Mouse (Mus musculus) C2C12 (cell line): ENCODE results near the gene Cyp1a2. TPM values are rescaled to one million over a fixed set of nuclear protein-coding genes. Genes with fewer than 3 reads are reported as not detected.

ENCODE experiments used
- H3K27me3 ChIP-seq: one replicate; pipeline ENCODE4 v1.6.1; 2011; ENCODE audit not compliant: control insufficient read depth, insufficient read depth, insufficient read length
- H3K36me3 ChIP-seq: one replicate; pipeline ENCODE4 v1.6.1; 2011; ENCODE audit not compliant: control insufficient read depth, insufficient read depth
- H3K4me3 ChIP-seq: one replicate; pipeline ENCODE4 v1.5.1; 2011; ENCODE audit warnings: mild to moderate bottlenecking, control low read depth; ENCODE audit not compliant: poor library complexity, insufficient read depth, severe bottlenecking
- H3K79me2 ChIP-seq: one replicate; pipeline ENCODE4 v1.6.1; 2011; ENCODE audit not compliant: control insufficient read depth, insufficient read depth
- H3K79me3 ChIP-seq: one replicate; pipeline ENCODE4 v1.6.1; 2011; ENCODE audit warnings: low read depth, control low read depth
- H3ac ChIP-seq: one replicate; pipeline ENCODE3; 2011; ENCODE audit warnings: low read depth; ENCODE audit not compliant: control insufficient read depth, insufficient read length
- CEBPB ChIP-seq: IDR thresholded peaks from one replicate; pipeline ENCODE4 v1.6.1; 2011; ENCODE audit warnings: low read depth, mild to moderate bottlenecking, control low read depth, moderate library complexity
- CTCF ChIP-seq: IDR thresholded peaks from one replicate; pipeline ENCODE4 v1.5.1; 2011; ENCODE audit not compliant: control insufficient read depth, insufficient read depth, insufficient read length
- FOSL1 ChIP-seq: IDR thresholded peaks from one replicate; pipeline ENCODE4 v1.8.0; 2011; ENCODE audit warnings: mild to moderate bottlenecking, low read length; ENCODE audit not compliant: poor library complexity, insufficient read depth, severe bottlenecking
- MAX ChIP-seq: IDR thresholded peaks from one replicate; pipeline ENCODE4 v1.6.1; 2011; ENCODE audit warnings: mild to moderate bottlenecking, control low read depth
- MYOD1 ChIP-seq: IDR thresholded peaks from one replicate; pipeline ENCODE4 v1.6.1; 2011; ENCODE audit warnings: low read depth; ENCODE audit not compliant: control insufficient read depth, insufficient read length
- MYOG ChIP-seq: IDR thresholded peaks from one replicate; pipeline ENCODE4 v1.6.1; 2011; ENCODE audit not compliant: control insufficient read depth, insufficient read length; ENCODE audit errors: extremely low read depth
- USF1 ChIP-seq: IDR thresholded peaks from one replicate; pipeline ENCODE4 v1.6.1; 2011; ENCODE audit warnings: low read depth, mild to moderate bottlenecking, control low read depth, moderate library complexity
- polyA plus RNA-seq: library from polyadenylated mRNA; unstranded; fragments of >200 nt; fragmentation: generic; extraction: Trizol; gene quantifications from one replicate; pipeline ENCODE4 v1.2.1, GENCODE M21; 2012; ENCODE audit warnings: missing spikeins

Cyp1a2 gene
- polyA plus RNA-seq, 1 experiment, result not detected

- H3K27me3 ChIP-seq, result no peaks in the 10 kb centered on the region
- H3K79me2 ChIP-seq, result peaks cover 1% of the 10 kb centered on the region
- H3ac ChIP-seq, result no peak overlapping the region
- no peaks in the 10 kb centered on the region for H3K36me3 ChIP-seq
- no peak overlapping the region for H3K4me3 ChIP-seq
- no peaks in the 10 kb centered on the region for H3K79me3 ChIP-seq
- no peak for TF ChIP-seq MYOD1
- TF ChIP-seq MYOG, result no peak
- TF ChIP-seq USF1, result no peak
- TF ChIP-seq CEBPB, result no peak
- no peak for TF ChIP-seq FOSL1
- no peak for TF ChIP-seq CTCF
- no peak for TF ChIP-seq MAX
These were observed 33.2 kb downstream of the Cyp1a2 start for GRCm38 (mm10) chr9:57650130-57650785.

- no peaks in the 10 kb centered on the region for H3K27me3 ChIP-seq
- H3K79me2 ChIP-seq, result peaks cover 29% of the 10 kb centered on the region
- TF ChIP-seq MYOD1, result no peak
- TF ChIP-seq MAX, result no peak
- no peak for TF ChIP-seq MYOG
- no peak for TF ChIP-seq CEBPB
- no peak for TF ChIP-seq USF1
- TF ChIP-seq CTCF, result no peak
- TF ChIP-seq FOSL1, result no peak
These were observed 36.0 kb downstream of the Cyp1a2 start for GRCm38 (mm10) chr9:57647286-57648108.

GRCm38 (mm10) chr9:57646551-57647103 is 36.9 kb downstream of the Cyp1a2 start:
- no peak for TF ChIP-seq MYOG
- TF ChIP-seq FOSL1, result no peak
- TF ChIP-seq MYOD1, result no peak
- TF ChIP-seq USF1, result no peak
- no peak for TF ChIP-seq CTCF
- no peak for TF ChIP-seq CEBPB
- TF ChIP-seq MAX, result no peak
- Histone ChIP-seq H3K27me3 (no peaks in the 10 kb centered on the region), H3K4me3 (no peak overlapping the region)

More at GRCm38 (mm10) chr9:57647286-57648108, 36.0 kb downstream of the Cyp1a2 start:
- Histone ChIP-seq H3ac (no peak overlapping the region), H3K4me3 (no peak overlapping the region), H3K79me3 (peaks cover 25% of the 10 kb centered on the region), H3K36me3 (no peaks in the 10 kb centered on the region)

GRCm38 (mm10) chr9:57644944-57645893 is 38.3 kb downstream of the Cyp1a2 start:
- H3K79me3 ChIP-seq, result peaks cover 43% of the 10 kb centered on the region
- H3K79me2 ChIP-seq, result peaks cover 52% of the 10 kb centered on the region
- H3K4me3 ChIP-seq, result peak overlapping the region; percentile 79
- TF ChIP-seq CEBPB (no peak), MYOG (no peak), MAX (peak; percentile 71), CTCF (peak; percentile 99), FOSL1 (no peak), USF1 (no peak), MYOD1 (no peak)
- no peaks in the 10 kb centered on the region for H3K27me3 ChIP-seq
- H3K36me3 ChIP-seq, result peaks cover 7% of the 10 kb centered on the region
- peak overlapping the region; percentile 98 for H3ac ChIP-seq

More at GRCm38 (mm10) chr9:57646551-57647103, 36.9 kb downstream of the Cyp1a2 start:
- peaks cover 5% of the 10 kb centered on the region for H3K36me3 ChIP-seq
- H3K79me2 ChIP-seq, result peaks cover 37% of the 10 kb centered on the region
- no peak overlapping the region for H3ac ChIP-seq
- H3K79me3 ChIP-seq, result peaks cover 33% of the 10 kb centered on the region

- peak overlapping the region; percentile 98 for H3ac ChIP-seq
- H3K36me3 ChIP-seq, result peaks cover 7% of the 10 kb centered on the region
- H3K4me3 ChIP-seq, result peak overlapping the region; percentile 79
- H3K79me3 ChIP-seq, result peaks cover 50% of the 10 kb centered on the region
- TF ChIP-seq MYOG (no peak), FOSL1 (no peak), CTCF (no peak), MAX (no peak), CEBPB (no peak), MYOD1 (no peak), USF1 (no peak)
- no peaks in the 10 kb centered on the region for H3K27me3 ChIP-seq
- peaks cover 59% of the 10 kb centered on the region for H3K79me2 ChIP-seq
These were observed 39.0 kb downstream of the Cyp1a2 start for GRCm38 (mm10) chr9:57644442-57644943.
